Mouse (Mus musculus): ENCODE results near the gene Lcn11. TPM values are rescaled to one million over a fixed set of nuclear protein-coding genes. Genes with fewer than 3 reads are reported as not detected.
"Not testable (repeated sequence)": the region's sequence is repeated elsewhere in the genome, so short reads cannot be mapped to it uniquely, and the experiment has no call there.

Lcn11 gene
- total and polyA plus RNA-seq, 3 experiments: not detected

DNA sequence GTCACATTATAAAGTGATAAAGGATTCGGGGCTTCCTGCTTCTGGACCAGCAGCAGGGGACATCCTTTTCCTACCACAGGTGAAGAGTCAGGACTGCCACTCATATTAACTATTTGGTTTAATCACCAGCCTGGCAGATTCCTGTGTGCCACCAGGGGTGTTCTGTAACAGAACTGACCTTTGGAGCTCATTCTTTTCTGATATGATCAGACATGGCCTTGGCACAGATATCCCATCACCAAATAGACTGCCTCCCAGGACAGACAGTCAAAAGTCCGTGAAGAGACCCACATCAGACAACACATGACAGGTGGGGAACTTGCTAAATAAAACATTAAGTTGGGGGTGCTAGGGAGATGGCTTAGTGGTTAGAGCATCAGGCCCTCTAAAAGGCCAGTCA is 34.9 kb downstream of the Lcn11 start:
- intact Hi-C loops (cut with DNase I): no loop called here
- H3K4me1 ChIP-seq (ENCODE audit: control insufficient read depth, insufficient read depth, low read length): no peaks in the 10 kb centered on the region
- no peak overlapping the region for H3K9ac ChIP-seq (ENCODE audit: low read depth, low read length)
- no peak for TF ChIP-seq EP300 (IDR thresholded peaks at IDR 0.05; ENCODE audit: insufficient read depth, low read depth, low read length)
- no peak for TF ChIP-seq POLR2A (IDR thresholded peaks at IDR 0.05; ENCODE audit: insufficient read depth, low read depth, low read length)
- TF ChIP-seq CTCF (IDR thresholded peaks at IDR 0.05): no peak
- H3K79me2 ChIP-seq (replicated peaks; ENCODE audit: control insufficient read depth, insufficient read depth, low read length): no peaks in the 10 kb centered on the region
- no peaks in the 10 kb centered on the region for H3K27me3 ChIP-seq (ENCODE audit: control insufficient read depth, insufficient read depth, low read length)
- DNase-seq: no peak
- H3K36me3 ChIP-seq (ENCODE audit: control insufficient read depth, insufficient read depth, low read length): no peaks in the 10 kb centered on the region
- 68% methylated on average over 2 of the region's 2 CpGs for whole genome bisulfite sequencing
- no peak overlapping the region for H3K4me3 ChIP-seq
- H3K27ac ChIP-seq: no peak overlapping the region

- 77% methylated on average over 5 of the region's 5 CpGs for WGBS
- no peaks in the 10 kb centered on the region for H3K79me2 ChIP-seq (replicated peaks; ENCODE audit: control insufficient read depth, insufficient read depth, low read length)
- TF ChIP-seq POLR2A (IDR thresholded peaks at IDR 0.05; ENCODE audit: insufficient read depth, low read depth, low read length): no peak
- no peak for TF ChIP-seq CTCF (IDR thresholded peaks at IDR 0.05)
- no peak for TF ChIP-seq EP300 (IDR thresholded peaks at IDR 0.05; ENCODE audit: insufficient read depth, low read depth, low read length)
- no peak overlapping the region for H3K27ac ChIP-seq
- H3K9ac ChIP-seq (ENCODE audit: low read depth, low read length): no peak overlapping the region
- no peak for DNase-seq
- H3K27me3 ChIP-seq (ENCODE audit: control insufficient read depth, insufficient read depth, low read length): no peaks in the 10 kb centered on the region
- intact Hi-C loops (cut with DNase I): no loop called here
- H3K36me3 ChIP-seq (ENCODE audit: control insufficient read depth, insufficient read depth, low read length): no peaks in the 10 kb centered on the region
- H3K4me3 ChIP-seq: no peak overlapping the region
- H3K4me1 ChIP-seq (ENCODE audit: control insufficient read depth, insufficient read depth, low read length): no peaks in the 10 kb centered on the region
Measured at GRCm38 (mm10) chr2:25813364-25813763, 36.5 kb downstream of the Lcn11 start.

DNA sequence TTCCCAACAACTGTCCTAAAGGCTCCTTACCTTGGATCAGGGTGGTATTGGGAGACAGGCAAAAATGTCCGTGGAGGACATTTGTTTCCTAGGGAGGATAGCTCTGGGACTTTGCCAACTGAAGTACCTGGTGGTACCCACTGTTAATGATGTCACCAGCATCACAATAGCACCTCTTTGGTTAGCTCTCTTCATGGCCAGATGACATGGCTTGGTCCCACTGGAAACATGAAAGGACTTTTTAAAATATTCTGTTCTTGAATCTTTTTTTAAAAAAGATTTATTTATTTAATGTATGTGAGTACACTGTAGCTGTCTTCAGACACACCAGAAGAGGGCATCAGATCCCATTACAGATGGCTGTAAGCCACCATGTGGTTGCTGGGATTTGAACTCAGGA is 38.9 kb downstream of the Lcn11 start, which contains the start of gene Glt6d1:
Gene Glt6d1 (minus strand): TSS at position 101 of the 400 bp plus-strand sequence.
- H3K27ac ChIP-seq; H3K27me3 ChIP-seq (ENCODE audit: control insufficient read depth, insufficient read depth, low read length); H3K4me1 ChIP-seq (ENCODE audit: control insufficient read depth, insufficient read depth, low read length); H3K79me2 ChIP-seq (replicated peaks; ENCODE audit: control insufficient read depth, insufficient read depth, low read length); intact Hi-C loops (cut with DNase I); H3K4me3 ChIP-seq; DNase-seq; H3K36me3 ChIP-seq (ENCODE audit: control insufficient read depth, insufficient read depth, low read length); H3K9ac ChIP-seq (ENCODE audit: low read depth, low read length): not testable (repeated sequence)
- 65% methylated on average over 1 of the region's 1 CpGs for WGBS

GRCm38 (mm10) chr2:25822806-25823205 is 46.0 kb downstream of the Lcn11 start, which contains the start of gene Lcn9:
Gene Lcn9 (plus strand): TSS chr2:25823153.
- Histone ChIP-seq H3K79me2 (replicated peaks; ENCODE audit: control insufficient read depth, insufficient read depth, low read length) (no peaks in the 10 kb centered on the region), H3K4me3 (no peak within 1 kb of the TSS), H3K4me1 (ENCODE audit: control insufficient read depth, insufficient read depth, low read length) (no peaks in the 10 kb centered on the region; the same call in 1 of the 2 replicates), H3K27me3 (ENCODE audit: control insufficient read depth, insufficient read depth, low read length) (no peaks in the 10 kb centered on the region), H3K9ac (ENCODE audit: low read depth, low read length) (no peak within 1 kb of the TSS), H3K27ac (no peak within 1 kb of the TSS), H3K36me3 (ENCODE audit: control insufficient read depth, insufficient read depth, low read length) (no peaks in the 10 kb centered on the region)
- DNase-seq: no peak
- TF ChIP-seq CTCF (IDR thresholded peaks at IDR 0.05) (no peak), POLR2A (IDR thresholded peaks at IDR 0.05; ENCODE audit: insufficient read depth, low read depth, low read length) (no peak), EP300 (IDR thresholded peaks at IDR 0.05; ENCODE audit: insufficient read depth, low read depth, low read length) (no peak)
- 29% methylated on average over 1 of the region's 1 CpGs for WGBS
- intact Hi-C loops (cut with DNase I): no loop called here

DNA sequence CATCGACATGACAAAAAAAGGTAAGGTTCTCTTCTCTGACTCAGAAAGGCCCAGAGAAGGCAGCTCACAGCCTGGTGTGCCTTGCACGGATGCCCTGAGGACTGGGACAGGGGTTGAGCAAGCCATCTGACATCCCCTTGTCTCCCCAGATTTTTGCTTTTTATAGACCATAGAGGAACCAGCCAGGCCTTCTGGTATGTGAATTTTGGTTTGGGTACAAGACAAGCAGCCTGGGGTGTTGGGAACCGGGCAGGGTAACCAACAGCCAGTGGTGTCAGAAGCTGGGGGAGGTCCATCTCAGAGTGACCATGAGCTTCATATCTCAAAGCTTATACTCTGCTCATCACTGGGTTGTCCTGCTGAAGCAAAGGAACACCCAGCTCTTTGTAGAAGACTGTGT is 47.9 kb downstream of the Lcn11 start:
- Histone ChIP-seq H3K27me3 (ENCODE audit: control insufficient read depth, insufficient read depth, low read length) (no peaks in the 10 kb centered on the region), H3K9ac (ENCODE audit: low read depth, low read length) (no peak overlapping the region), H3K27ac (no peak overlapping the region), H3K4me3 (no peak overlapping the region), H3K4me1 (ENCODE audit: control insufficient read depth, insufficient read depth, low read length) (no peaks in the 10 kb centered on the region; the same call in 1 of the 2 replicates), H3K36me3 (ENCODE audit: control insufficient read depth, insufficient read depth, low read length) (no peaks in the 10 kb centered on the region), H3K79me2 (replicated peaks; ENCODE audit: control insufficient read depth, insufficient read depth, low read length) (no peaks in the 10 kb centered on the region)
- TF ChIP-seq CTCF (IDR thresholded peaks at IDR 0.05) (no peak), POLR2A (IDR thresholded peaks at IDR 0.05; ENCODE audit: insufficient read depth, low read depth, low read length) (no peak), EP300 (IDR thresholded peaks at IDR 0.05; ENCODE audit: insufficient read depth, low read depth, low read length) (no peak)
- intact Hi-C loops (cut with DNase I): no loop called here
- WGBS: 78% methylated on average over 3 of the region's 3 CpGs
- DNase-seq: no peak

GRCm38 (mm10) chr2:25828344-25828947 is 51.6 kb downstream of the Lcn11 start:
- H3K36me3 ChIP-seq (ENCODE audit: control insufficient read depth, insufficient read depth, low read length): no peaks in the 10 kb centered on the region
- no peak overlapping the region for H3K4me3 ChIP-seq
- no peak overlapping the region for H3K9ac ChIP-seq (ENCODE audit: low read depth, low read length)
- H3K4me1 ChIP-seq (ENCODE audit: control insufficient read depth, insufficient read depth, low read length): no peaks in the 10 kb centered on the region; the same call in 1 of the 2 replicates
- WGBS: 64% methylated on average over 8 of the region's 8 CpGs
- DNase-seq: no peak
- H3K27ac ChIP-seq: no peak overlapping the region
- TF ChIP-seq CTCF (IDR thresholded peaks at IDR 0.05) (no peak), EP300 (IDR thresholded peaks at IDR 0.05; ENCODE audit: insufficient read depth, low read depth, low read length) (no peak), POLR2A (IDR thresholded peaks at IDR 0.05; ENCODE audit: insufficient read depth, low read depth, low read length) (no peak)
- intact Hi-C loops (cut with DNase I): no loop called here
- no peaks in the 10 kb centered on the region for H3K27me3 ChIP-seq (ENCODE audit: control insufficient read depth, insufficient read depth, low read length)
- no peaks in the 10 kb centered on the region for H3K79me2 ChIP-seq (replicated peaks; ENCODE audit: control insufficient read depth, insufficient read depth, low read length)

Other genes with a start within 250 kb of the Lcn11 start
- 10 to 100 TPM; 13.5 to 15.8 TPM for gene Traf2, start 230.1 kb upstream of the Lcn11 start, total RNA-seq (2021)
- 10.8 and 15.1 TPM in 2 replicates for gene Traf2, start 230.1 kb upstream of the Lcn11 start, polyA plus RNA-seq (2012; rRNA removed)
- 100 to 1,000 TPM; 211 to 222 TPM for gene Edf1, start 219.2 kb upstream of the Lcn11 start, total RNA-seq (2021)
- gene Edf1, start 219.2 kb upstream of the Lcn11 start, polyA plus RNA-seq (2012; rRNA removed): 81.9 and 110 TPM in 2 replicates
- gene Mamdc4, start 202.2 kb upstream of the Lcn11 start, total RNA-seq (2021): 1 to 10 TPM in 1 of 2 experiments, under 1 TPM in 1; 0.60 to 2.2 TPM
- 1.6 and 8.5 TPM in 2 replicates for gene Mamdc4, start 202.2 kb upstream of the Lcn11 start, polyA plus RNA-seq (2012; rRNA removed)
- gene Phpt1, start 201.8 kb upstream of the Lcn11 start, total RNA-seq (2021): 10 to 100 TPM; 52.6 to 69.9 TPM
- 100 and 101 TPM in 2 replicates for gene Phpt1, start 201.8 kb upstream of the Lcn11 start, polyA plus RNA-seq (2012; rRNA removed)
- gene Ajm1, start 195.3 kb upstream of the Lcn11 start, total RNA-seq (2021): under 1 TPM; 0.05 to 0.36 TPM
- 0.15 and 1.1 TPM in 2 replicates for gene Ajm1, start 195.3 kb upstream of the Lcn11 start, polyA plus RNA-seq (2012; rRNA removed)
- gene Rabl6, start 168.5 kb upstream of the Lcn11 start, total RNA-seq (2021): 10 to 100 TPM; 61.2 to 65.3 TPM
- gene Rabl6, start 168.5 kb upstream of the Lcn11 start, polyA plus RNA-seq (2012; rRNA removed): 48.8 and 56.0 TPM in 2 replicates
- gene Ccdc183, start 159.3 kb upstream of the Lcn11 start, total RNA-seq (2021): not detected
- not detected in 2 replicates for gene Ccdc183, start 159.3 kb upstream of the Lcn11 start, polyA plus RNA-seq (2012; rRNA removed)
- gene Tmem141, start 155.0 kb upstream of the Lcn11 start, total RNA-seq (2021): 10 to 100 TPM; 29.4 to 32.6 TPM
- 49.2 and 73.7 TPM in 2 replicates for gene Tmem141, start 155.0 kb upstream of the Lcn11 start, polyA plus RNA-seq (2012; rRNA removed)
- gene Fcna, start 149.0 kb upstream of the Lcn11 start, total RNA-seq (2021): 1 to 10 TPM; 4.8 to 6.8 TPM
- gene Fcna, start 149.0 kb upstream of the Lcn11 start, polyA plus RNA-seq (2012; rRNA removed): 3.4 and 4.0 TPM in 2 replicates
- gene Lcn8, start 123.9 kb upstream of the Lcn11 start, total RNA-seq (2021): 1 to 10 TPM in 1 of 2 experiments, under 1 TPM in 1; 0.98 to 1.2 TPM
- gene Lcn8, start 123.9 kb upstream of the Lcn11 start, polyA plus RNA-seq (2012; rRNA removed): 0.20 TPM in 1 of 2 replicates, not detected in the other
- not detected for gene Lcn5, start 119.1 kb upstream of the Lcn11 start, total RNA-seq (2021)
- gene Lcn5, start 119.1 kb upstream of the Lcn11 start, polyA plus RNA-seq (2012; rRNA removed): not detected in 2 replicates
- not detected for gene Lcn6, start 100.2 kb upstream of the Lcn11 start, total RNA-seq (2021)
- not detected in 2 replicates for gene Lcn6, start 100.2 kb upstream of the Lcn11 start, polyA plus RNA-seq (2012; rRNA removed)
- gene Lcn10, start 94.3 kb upstream of the Lcn11 start, total RNA-seq (2021): not detected
- gene Lcn10, start 94.3 kb upstream of the Lcn11 start, polyA plus RNA-seq (2012; rRNA removed): not detected in 2 replicates
- not detected for gene Obp2a, start 77.0 kb upstream of the Lcn11 start, total RNA-seq (2021)
- gene Obp2a, start 77.0 kb upstream of the Lcn11 start, polyA plus RNA-seq (2012; rRNA removed): not detected in 2 replicates
- 10 to 100 TPM; 12.7 to 14.8 TPM for gene Bmyc, start 70.3 kb upstream of the Lcn11 start, total RNA-seq (2021)
- 11.9 and 21.2 TPM in 2 replicates for gene Bmyc, start 70.3 kb upstream of the Lcn11 start, polyA plus RNA-seq (2012; rRNA removed)
- not detected for gene Obp2b, start 40.0 kb upstream of the Lcn11 start, total RNA-seq (2021)
- gene Obp2b, start 40.0 kb upstream of the Lcn11 start, polyA plus RNA-seq (2012; rRNA removed): not detected in 2 replicates
- not detected for gene Lcn3, start 11.4 kb upstream of the Lcn11 start, total RNA-seq (2021)
- not detected in 2 replicates for gene Lcn3, start 11.4 kb upstream of the Lcn11 start, polyA plus RNA-seq (2012; rRNA removed)
- not detected for gene Gm13539, start 5.2 kb downstream of the Lcn11 start, total RNA-seq (2021)
- gene Gm13539, start 5.2 kb downstream of the Lcn11 start, polyA plus RNA-seq (2012; rRNA removed): not detected in 2 replicates
- not detected for gene Glt6d1, start 38.8 kb downstream of the Lcn11 start, total RNA-seq (2021)
- gene Glt6d1, start 38.8 kb downstream of the Lcn11 start, polyA plus RNA-seq (2012; rRNA removed): not detected in 2 replicates
- not detected for gene Lcn9, start 46.1 kb downstream of the Lcn11 start, total RNA-seq (2021)
- gene Lcn9, start 46.1 kb downstream of the Lcn11 start, polyA plus RNA-seq (2012; rRNA removed): not detected in 2 replicates
- gene Sohlh1, start 70.2 kb downstream of the Lcn11 start, total RNA-seq (2021): not detected
- gene Sohlh1, start 70.2 kb downstream of the Lcn11 start, polyA plus RNA-seq (2012; rRNA removed): not detected in 2 replicates
- under 1 TPM; 0.55 to 0.66 TPM for gene Kcnt1, start 86.7 kb downstream of the Lcn11 start, total RNA-seq (2021)
- 0.92 and 0.97 TPM in 2 replicates for gene Kcnt1, start 86.7 kb downstream of the Lcn11 start, polyA plus RNA-seq (2012; rRNA removed)
- 10 to 100 TPM; 38.9 to 45.1 TPM for gene Camsap1, start 206.3 kb downstream of the Lcn11 start, total RNA-seq (2021)
- 7.4 and 13.5 TPM in 2 replicates for gene Camsap1, start 206.3 kb downstream of the Lcn11 start, polyA plus RNA-seq (2012; rRNA removed)
- gene Ubac1, start 244.7 kb downstream of the Lcn11 start, total RNA-seq (2021): 10 to 100 TPM; 86.3 to 92.0 TPM
- 116 and 139 TPM in 2 replicates for gene Ubac1, start 244.7 kb downstream of the Lcn11 start, polyA plus RNA-seq (2012; rRNA removed)

Data from heart, adult 2 months (tissue).